Mouse (Mus musculus) ZHBTc4 (cell line): ENCODE results near the gene Nup50.

Source experiments
- DNase-seq: peaks from one replicate; pipeline ENCODE4 v3.0.0-alpha.2; 2011; ENCODE audit warnings: low read depth, low spot score

The Nup50 gene

GRCm38 (mm10) chr15:84922884-84923507 lies at the start of gene Nup50:
Gene Nup50, plus strand, starts transcription at chr15:84923411.
- peak; percentile 100 for DNase-seq

GRCm38 (mm10) chr15:84873867-84874266 lies 49.3 kb upstream of the Nup50 start:
- no peak for DNase-seq

- no peak for DNase-seq
These were observed 46.0 kb upstream of the Nup50 start for GRCm38 (mm10) chr15:84877029-84877815.

- no peak for DNase-seq
These were observed 35.1 kb upstream of the Nup50 start for GRCm38 (mm10) chr15:84888066-84888465.

- no peak for DNase-seq
These were observed 32.0 kb upstream of the Nup50 start for GRCm38 (mm10) chr15:84891246-84891645.

- peak; percentile 90 for DNase-seq
These were observed 31.6 kb upstream of the Nup50 start for GRCm38 (mm10) chr15:84891658-84892057.

- DNase-seq, result peak; percentile 54
These were observed 27.0 kb upstream of the Nup50 start for GRCm38 (mm10) chr15:84896216-84896615.

- no peak for DNase-seq
These were observed 26.5 kb upstream of the Nup50 start for GRCm38 (mm10) chr15:84896664-84897063.

GRCm38 (mm10) chr15:84898077-84898476 lies 25.1 kb upstream of the Nup50 start:
- no peak for DNase-seq

GRCm38 (mm10) chr15:84903843-84904385 lies 19.3 kb upstream of the Nup50 start:
- no peak for DNase-seq

GRCm38 (mm10) chr15:84913201-84913600 lies 10.0 kb upstream of the Nup50 start:
- no peak for DNase-seq

GRCm38 (mm10) chr15:84919938-84920337 lies 3.3 kb upstream of the Nup50 start, which contains the start of gene Gm29666:
Gene Gm29666, minus strand, starts transcription at chr15:84920038.
- DNase-seq, result no peak

- DNase-seq, result no peak
These were observed 434 bp downstream of the Nup50 start for GRCm38 (mm10) chr15:84923508-84924181.

GRCm38 (mm10) chr15:84924781-84925315 lies 1.6 kb downstream of the Nup50 start:
- peak; percentile 72 for DNase-seq

GRCm38 (mm10) chr15:84925495-84926018 lies 2.3 kb downstream of the Nup50 start:
- peak; percentile 57 for DNase-seq

GRCm38 (mm10) chr15:84932351-84932750 lies 9.1 kb downstream of the Nup50 start:
- no peak for DNase-seq

- no peak for DNase-seq
These were observed 11.7 kb downstream of the Nup50 start for GRCm38 (mm10) chr15:84934901-84935300.

- DNase-seq, result peak; percentile 24
These were observed 16.9 kb downstream of the Nup50 start for GRCm38 (mm10) chr15:84940102-84940501.

- no peak for DNase-seq
These were observed 19.6 kb downstream of the Nup50 start for GRCm38 (mm10) chr15:84942647-84943285.

GRCm38 (mm10) chr15:84944319-84944718 lies 21.1 kb downstream of the Nup50 start:
- DNase-seq, result no peak

GRCm38 (mm10) chr15:84948990-84949389 lies 25.8 kb downstream of the Nup50 start:
- no peak for DNase-seq
